Mouse (Mus musculus) cerebellum, adult 18-20 months (tissue): ENCODE results near the gene Dglucy.

Source experiments
- DNase-seq, 2 experiments: peaks; one replicate each; pipeline ENCODE4 v3.0.0; 2021

The Dglucy gene

GRCm38 (mm10) chr12:100936737-100937136 lies 157.9 kb downstream of the Dglucy start:
- no peak for DNase-seq

GRCm38 (mm10) chr12:100937441-100938360 lies 158.8 kb downstream of the Dglucy start:
- no peak for DNase-seq

- no peak for DNase-seq
Observed at GRCm38 (mm10) chr12:100941361-100941760, 162.5 kb downstream of the Dglucy start.

GRCm38 (mm10) chr12:100943146-100943545 lies 164.3 kb downstream of the Dglucy start:
- no peak for DNase-seq

- DNase-seq = peak; percentile 60 to 64
Observed at GRCm38 (mm10) chr12:100944921-100945336, 166.1 kb downstream of the Dglucy start.

GRCm38 (mm10) chr12:100945501-100945900 lies 166.6 kb downstream of the Dglucy start:
- DNase-seq = no peak

- DNase-seq = no peak
Observed at GRCm38 (mm10) chr12:100945948-100946347, 167.1 kb downstream of the Dglucy start.
